Mouse (Mus musculus): ENCODE measurements around the gene Rprd1b.
A peak's percentile ranks its signal among the peaks of the same experiment; 100 is the strongest.

GRCm38 (mm10) chr2:158127872-158128271 is 99.6 kb downstream of the Rprd1b start:
- TF ChIP-seq CTCF (IDR thresholded peaks at IDR 0.05; ENCODE audit: low read depth) (0 out of 2 replicates have a peak, but pooled peaks have one; percentile 3), EP300 (IDR thresholded peaks at IDR 0.05; ENCODE audit: low read depth) (peak; percentile 67; the same call in 1 of the 2 replicates)
